Mouse (Mus musculus) thymus, adult 2 months (tissue): Measurements from ENCODE around the gene Klk1b5.

Experiments
- CTCF ChIP-seq: fragments of 200-500 bp; IDR thresholded peaks from 2 replicates; pipeline ENCODE4 v1.5.1; 2012; ENCODE audit warnings: mild to moderate bottlenecking, control low read depth, low read length, moderate library complexity, borderline replicate concordance; ENCODE audit not compliant: control insufficient read depth, poor library complexity, insufficient read depth; ENCODE audit errors: extremely low read depth
- POLR2A ChIP-seq: fragments of 200-500 bp; IDR thresholded peaks from 2 replicates; pipeline ENCODE4 v1.6.1; 2012; ENCODE audit warnings: mild to moderate bottlenecking, low read length, control low read depth, moderate library complexity; ENCODE audit not compliant: control insufficient read depth, poor library complexity, insufficient read depth; ENCODE audit errors: extremely low read depth

DNA sequence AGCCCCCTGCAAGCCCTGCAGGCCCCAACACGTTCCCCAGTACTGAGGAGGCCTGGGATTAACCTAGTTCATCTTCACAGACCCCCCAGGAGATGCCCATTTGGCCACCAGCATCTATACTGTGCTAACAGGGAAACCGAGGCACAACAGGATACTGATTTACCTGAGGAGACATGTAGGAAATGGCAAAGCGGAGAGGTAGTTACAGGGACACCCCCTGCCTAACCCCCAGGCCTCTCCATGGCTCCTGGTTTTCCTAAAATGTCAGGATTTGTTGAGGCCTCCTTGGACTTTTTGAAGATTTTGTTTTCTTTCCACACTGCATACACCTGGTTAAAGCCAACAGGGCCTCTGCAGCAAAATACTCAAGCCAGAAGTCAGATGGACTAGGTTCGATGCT lies 41.5 kb downstream of the Klk1b5 start, which contains the start of gene Acp4:
- TF ChIP-seq CTCF, result no peak
- no peak for TF ChIP-seq POLR2A
